Mouse (Mus musculus) bone marrow, adult 2 months (tissue): ENCODE data around the gene Rdh12. TPM values are rescaled to one million over a fixed set of nuclear protein-coding genes. Genes with fewer than 3 reads are reported as not detected.
"Not testable (repeated sequence)": the region's sequence is repeated elsewhere in the genome, so short reads cannot be mapped to it uniquely, and the experiment has no call there.

Experiments used
- H3K27ac ChIP-seq: fragments of 200-500 bp; 2 replicates; pipeline ENCODE4 v1.5.1; 2012; ENCODE audit warnings: low read depth, mild to moderate bottlenecking, control low read depth, inconsistent platforms, low read length; ENCODE audit not compliant: control insufficient read depth, poor library complexity, insufficient read depth
- H3K4me1 ChIP-seq: fragments of 200-500 bp; 2 replicates; pipeline ENCODE4 v1.6.1; 2011; ENCODE audit warnings: low read length; ENCODE audit not compliant: control insufficient read depth, insufficient read depth
- H3K4me3 ChIP-seq: fragments of 200-500 bp; replicated peaks from 2 replicates; pipeline ENCODE3; 2011; ENCODE audit warnings: mild to moderate bottlenecking, low read depth, low read length, control low read depth; ENCODE audit not compliant: control insufficient read depth
- CTCF ChIP-seq: fragments of 200-500 bp; IDR thresholded peaks from 2 replicates; pipeline ENCODE4 v1.5.1; 2011; ENCODE audit warnings: low read length, control low read depth; ENCODE audit not compliant: control insufficient read depth, insufficient read depth
- POLR2A ChIP-seq: fragments of 200-500 bp; IDR thresholded peaks from 2 replicates; pipeline ENCODE4 v1.6.1; 2011; ENCODE audit warnings: low read depth, mild to moderate bottlenecking, control low read depth, low read length, borderline replicate concordance; ENCODE audit not compliant: control insufficient read depth
- WGBS: fragments of 180-500 bp; shearing (Covaris S2); methylation state at CpG from one replicate; pipeline ENCODE4 v1.1.7; 2018; 5-methylcytosine and 5-hydroxymethylcytosine counted together
- polyA plus RNA-seq: library from polyadenylated mRNA; stranded (reverse); fragments of >200 nt; gene quantifications from 2 replicates; pipeline ENCODE4 v1.2.4, GENCODE M21; 2011; ENCODE audit warnings: low replicate concordance; ENCODE audit not compliant: missing spikeins, insufficient read depth, insufficient read length

Rdh12 gene
- polyA plus RNA-seq, result 10.4 and 28.6 TPM in 2 replicates

DNA sequence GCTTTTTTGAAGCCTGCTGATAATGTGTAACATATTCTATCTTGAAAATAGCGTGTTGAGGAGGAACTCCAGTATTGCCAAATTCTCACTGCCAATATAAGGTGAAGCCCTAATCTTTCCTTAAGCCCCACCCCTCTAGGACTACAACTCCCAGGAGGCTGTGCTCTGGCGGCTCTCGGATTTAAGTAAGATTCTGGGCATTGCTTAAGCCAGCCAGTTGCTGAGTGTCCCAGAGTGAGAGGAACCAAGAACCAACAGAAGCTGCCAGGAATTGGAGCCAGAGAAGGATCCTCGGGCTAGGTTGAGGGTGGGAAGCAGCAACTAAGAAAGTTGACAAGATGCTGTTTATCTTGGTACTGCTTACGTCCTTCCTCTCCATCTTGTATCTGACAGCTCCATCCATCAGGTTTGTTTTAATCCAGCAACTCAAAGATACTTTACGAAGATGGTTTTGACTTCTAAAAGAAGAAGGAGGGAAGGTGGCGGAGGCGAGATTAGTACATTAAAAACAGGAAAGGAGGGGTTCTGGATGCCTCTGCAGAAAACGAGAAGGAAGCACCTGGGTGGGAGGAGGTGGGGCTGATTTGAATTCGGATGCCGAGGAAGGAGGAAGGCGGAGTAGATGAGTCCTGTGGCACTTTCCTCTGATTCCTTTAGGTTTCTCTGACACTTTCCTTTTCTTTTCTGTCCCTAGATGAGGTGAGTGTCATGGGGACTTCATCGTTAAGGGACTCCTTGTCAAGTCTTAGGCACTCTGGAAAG lies at the start of gene Rdh12:
Rdh12 (plus strand) TSS at position 212 of the 762 bp plus-strand sequence.
- under 1% methylated on average over 13 of the region's 13 CpGs for WGBS
- Histone ChIP-seq H3K27ac (peak within 1 kb of the TSS; percentile 82), H3K4me1 (no peaks in the 10 kb centered on the region), H3K4me3 (peak within 1 kb of the TSS; percentile 80)
- TF ChIP-seq CTCF, result no peak
- no peak for TF ChIP-seq POLR2A

- Histone ChIP-seq H3K4me1 (no peaks in the 10 kb centered on the region), H3K27ac (no peak overlapping the region), H3K4me3 (no peak overlapping the region)
- TF ChIP-seq POLR2A (no peak), CTCF (no peak)
- 86% methylated on average over 3 of the region's 3 CpGs for WGBS
Measured at GRCm38 (mm10) chr12:79162876-79163275, 45.8 kb upstream of the Rdh12 start.

DNA sequence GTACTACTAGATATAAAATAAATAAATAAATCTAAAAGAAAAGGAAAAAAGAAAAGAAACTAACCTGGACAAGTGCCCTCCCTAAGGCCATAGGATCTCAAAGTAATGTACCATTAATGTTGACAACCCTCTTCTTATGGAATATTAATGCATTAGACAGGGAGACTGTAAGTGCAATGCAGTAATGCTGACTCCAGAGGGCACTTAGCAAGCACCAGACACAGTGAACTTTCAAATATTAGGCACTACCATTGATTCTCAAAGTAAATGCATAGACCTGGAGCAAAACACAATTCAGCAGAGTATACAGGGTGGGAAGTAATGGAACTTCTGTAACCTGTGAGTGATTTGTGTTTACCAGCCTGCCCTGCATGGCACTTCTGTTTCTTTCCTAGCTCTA lies 39.5 kb upstream of the Rdh12 start:
- H3K27ac ChIP-seq, result no peak overlapping the region
- no peaks in the 10 kb centered on the region; the same call in 1 of the 2 replicates for H3K4me1 ChIP-seq
- TF ChIP-seq CTCF (no peak), POLR2A (no peak)
- no peak overlapping the region for H3K4me3 ChIP-seq

DNA sequence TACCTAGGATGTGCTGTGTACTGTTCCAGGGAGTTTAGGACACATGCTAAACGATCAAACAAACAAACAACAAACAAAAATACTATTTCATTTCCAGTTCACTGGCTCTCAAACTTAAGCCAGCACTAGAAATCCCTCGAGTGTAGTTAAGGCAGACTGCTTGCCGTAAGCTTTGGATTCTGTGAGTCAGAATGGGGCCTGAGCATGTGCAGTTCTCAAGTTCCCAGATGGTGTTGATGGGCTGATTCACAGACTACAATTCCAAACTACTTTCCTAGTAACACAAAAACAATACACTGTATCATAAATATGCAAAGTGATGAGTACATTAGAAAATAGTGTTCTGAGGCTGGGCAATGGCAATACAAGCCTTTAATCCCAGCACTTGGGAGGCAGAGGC lies 38.3 kb upstream of the Rdh12 start:
- no peak overlapping the region for H3K4me3 ChIP-seq
- H3K27ac ChIP-seq, result no peak overlapping the region
- TF ChIP-seq CTCF, result no peak
- TF ChIP-seq POLR2A, result no peak
- H3K4me1 ChIP-seq, result no peaks in the 10 kb centered on the region; the same call in 1 of the 2 replicates
- WGBS, result 83% methylated on average over 3 of the region's 3 CpGs

GRCm38 (mm10) chr12:79171269-79171995 lies 37.3 kb upstream of the Rdh12 start:
- H3K27ac ChIP-seq, result peak overlapping the region; percentile 98
- H3K4me1 ChIP-seq, result no peaks in the 10 kb centered on the region; the same call in 1 of the 2 replicates
- 24% methylated on average over 12 of the region's 12 CpGs for WGBS
- H3K4me3 ChIP-seq, result peak overlapping the region; percentile 87
- TF ChIP-seq CTCF, result no peak
- no peak for TF ChIP-seq POLR2A

DNA sequence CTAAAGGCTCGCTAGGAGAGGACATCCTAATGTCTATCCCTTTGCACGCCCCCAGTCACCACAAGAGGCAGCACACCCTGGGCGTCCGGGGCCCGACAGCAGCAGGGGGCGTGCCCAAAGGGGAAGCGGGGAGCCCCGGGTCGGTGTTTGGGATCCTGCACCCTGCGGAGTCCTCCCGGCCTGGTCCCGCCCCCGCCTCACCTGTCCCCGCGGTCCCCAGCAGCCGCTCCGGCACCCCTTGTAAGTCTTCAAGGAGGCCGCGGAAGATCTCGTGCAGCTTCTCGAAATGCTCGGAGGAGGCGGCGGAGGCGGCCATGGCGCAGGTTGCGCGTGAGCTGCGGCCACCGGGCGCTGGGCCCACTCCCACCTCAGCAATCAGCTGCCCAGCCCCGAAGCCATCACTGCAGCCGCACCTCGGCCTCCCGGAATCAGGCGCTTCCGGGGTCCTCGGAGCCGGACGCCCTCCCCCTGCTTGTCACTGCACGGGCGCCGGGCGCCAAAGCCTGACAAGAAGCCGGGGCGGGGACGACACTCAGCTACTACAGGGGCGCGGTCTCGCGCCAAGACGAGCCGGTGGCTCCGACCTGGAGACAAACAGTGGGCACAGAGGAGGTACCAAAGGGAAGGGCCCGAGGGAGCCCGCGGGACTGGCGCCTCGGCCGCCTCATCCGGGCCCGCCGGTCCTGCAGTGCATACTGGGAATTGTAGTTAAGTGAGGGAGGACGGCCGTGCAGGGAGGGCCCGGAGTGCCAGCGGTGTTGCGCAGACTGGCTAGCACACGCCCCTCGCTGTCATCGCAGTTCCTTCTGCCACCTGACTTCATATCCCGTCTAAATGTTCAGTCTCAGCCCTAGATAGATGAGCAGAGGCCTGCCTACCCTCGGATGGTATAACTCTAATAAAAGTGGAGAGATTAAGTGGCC lies 36.4 kb upstream of the Rdh12 start, which contains the start of gene Vti1b:
Vti1b (minus strand) TSS at position 649 of the 923 bp plus-strand sequence.
- Histone ChIP-seq H3K4me1 (no peaks in the 10 kb centered on the region; the same call in 1 of the 2 replicates), H3K4me3 (peak within 1 kb of the TSS; percentile 87), H3K27ac (peak within 1 kb of the TSS; percentile 98)
- WGBS, result 1% methylated on average over 73 of the region's 73 CpGs
- TF ChIP-seq CTCF (peak; percentile 60), POLR2A (peak; percentile 56; the same call in 1 of the 2 replicates)

- H3K4me3 ChIP-seq, result no peak overlapping the region
- TF ChIP-seq CTCF (no peak), POLR2A (no peak)
- 60% methylated on average over 5 of the region's 5 CpGs for WGBS
- H3K27ac ChIP-seq, result no peak overlapping the region
- H3K4me1 ChIP-seq, result no peaks in the 10 kb centered on the region; the same call in 1 of the 2 replicates
Measured at GRCm38 (mm10) chr12:79173721-79174120, 35.0 kb upstream of the Rdh12 start.

DNA sequence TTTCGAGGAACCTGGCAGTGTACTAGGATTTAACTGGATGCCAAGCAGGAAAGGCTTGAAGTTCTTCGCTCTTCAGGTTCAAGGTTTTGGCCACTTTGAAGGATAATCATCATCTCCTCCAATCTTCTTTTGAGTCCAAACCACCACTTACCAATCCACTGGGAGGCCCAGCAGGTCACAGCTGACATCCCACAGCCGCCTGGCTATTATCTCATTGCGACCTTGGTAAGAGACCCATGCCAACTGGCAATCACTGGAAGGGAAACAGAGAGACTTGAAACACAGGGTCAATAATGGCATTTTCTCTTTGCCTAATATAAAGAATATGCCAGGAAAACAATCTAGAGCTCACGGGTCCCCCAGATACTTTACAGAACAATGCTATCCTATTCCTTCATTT lies 32.7 kb upstream of the Rdh12 start:
- Histone ChIP-seq H3K4me1 (no peaks in the 10 kb centered on the region; the same call in 1 of the 2 replicates), H3K27ac (no peak overlapping the region), H3K4me3 (no peak overlapping the region)
- WGBS, result 92% methylated on average over 5 of the region's 5 CpGs
- TF ChIP-seq POLR2A (no peak), CTCF (no peak)

DNA sequence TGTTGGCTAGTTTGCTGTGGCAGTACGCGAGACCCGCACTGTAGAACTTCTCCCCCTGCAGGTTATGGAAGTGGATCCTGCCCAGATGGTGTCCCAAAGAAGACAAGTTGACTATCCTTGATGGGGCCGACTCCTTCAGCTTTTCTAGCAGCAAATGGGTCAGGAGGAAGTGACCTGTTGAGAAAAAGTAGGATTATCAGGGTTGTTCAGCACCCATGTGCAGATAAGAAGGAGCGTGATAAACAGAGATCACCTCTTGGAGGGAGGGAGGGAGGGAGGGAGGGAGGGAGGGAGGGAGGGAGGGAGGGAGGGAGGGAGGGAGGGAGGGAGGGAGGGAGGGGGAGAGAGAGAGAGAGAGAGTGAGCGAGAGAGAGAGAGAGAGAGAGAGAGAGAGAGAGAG lies 23.6 kb upstream of the Rdh12 start:
- WGBS, result 85% methylated on average over 5 of the region's 6 CpGs
- H3K4me1 ChIP-seq, H3K4me3 ChIP-seq, H3K27ac ChIP-seq: not testable (repeated sequence)
